Mouse (Mus musculus) skeletal muscle tissue, adult 2 months (tissue): ENCODE measurements around the gene Rasgef1b.
"Not testable (repeated sequence)": the region's sequence is repeated elsewhere in the genome, so short reads cannot be mapped to it uniquely, and the experiment has no call there.

ENCODE experiments used
- DNase-seq: peaks from one replicate; pipeline ENCODE4 v3.0.0-alpha.2; 2012; ENCODE audit warnings: low read depth, low spot score

Gene Rasgef1b

DNA sequence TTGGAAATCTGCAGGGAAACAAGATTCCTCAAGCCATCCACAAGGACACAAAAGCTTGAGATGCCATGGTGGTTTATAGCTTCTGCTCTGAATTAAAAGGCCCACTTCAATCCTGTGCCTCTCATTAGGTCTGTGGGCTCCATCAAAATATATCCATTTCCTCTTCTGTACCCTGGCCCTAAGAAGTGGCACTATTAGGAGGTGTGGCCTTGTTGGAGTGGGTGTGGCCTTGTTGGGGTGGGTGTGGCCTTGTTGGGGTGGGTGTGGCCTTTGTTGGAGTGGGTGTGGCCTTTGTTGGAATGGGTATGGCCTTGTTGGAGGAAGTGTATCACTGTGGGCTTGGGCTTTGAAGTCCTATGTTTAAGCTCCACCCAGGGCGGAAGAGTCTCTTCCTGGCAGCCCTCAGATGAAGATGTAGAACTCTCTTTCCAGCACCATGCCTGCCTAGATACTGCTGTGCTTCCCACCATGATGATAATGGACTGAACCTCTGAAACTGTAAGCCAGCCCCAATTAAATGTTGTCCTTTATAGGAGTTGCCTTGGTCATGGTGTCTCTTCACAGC, 512.2 kb downstream of the Rasgef1b start:
- DNase-seq, result not testable (repeated sequence)

DNA sequence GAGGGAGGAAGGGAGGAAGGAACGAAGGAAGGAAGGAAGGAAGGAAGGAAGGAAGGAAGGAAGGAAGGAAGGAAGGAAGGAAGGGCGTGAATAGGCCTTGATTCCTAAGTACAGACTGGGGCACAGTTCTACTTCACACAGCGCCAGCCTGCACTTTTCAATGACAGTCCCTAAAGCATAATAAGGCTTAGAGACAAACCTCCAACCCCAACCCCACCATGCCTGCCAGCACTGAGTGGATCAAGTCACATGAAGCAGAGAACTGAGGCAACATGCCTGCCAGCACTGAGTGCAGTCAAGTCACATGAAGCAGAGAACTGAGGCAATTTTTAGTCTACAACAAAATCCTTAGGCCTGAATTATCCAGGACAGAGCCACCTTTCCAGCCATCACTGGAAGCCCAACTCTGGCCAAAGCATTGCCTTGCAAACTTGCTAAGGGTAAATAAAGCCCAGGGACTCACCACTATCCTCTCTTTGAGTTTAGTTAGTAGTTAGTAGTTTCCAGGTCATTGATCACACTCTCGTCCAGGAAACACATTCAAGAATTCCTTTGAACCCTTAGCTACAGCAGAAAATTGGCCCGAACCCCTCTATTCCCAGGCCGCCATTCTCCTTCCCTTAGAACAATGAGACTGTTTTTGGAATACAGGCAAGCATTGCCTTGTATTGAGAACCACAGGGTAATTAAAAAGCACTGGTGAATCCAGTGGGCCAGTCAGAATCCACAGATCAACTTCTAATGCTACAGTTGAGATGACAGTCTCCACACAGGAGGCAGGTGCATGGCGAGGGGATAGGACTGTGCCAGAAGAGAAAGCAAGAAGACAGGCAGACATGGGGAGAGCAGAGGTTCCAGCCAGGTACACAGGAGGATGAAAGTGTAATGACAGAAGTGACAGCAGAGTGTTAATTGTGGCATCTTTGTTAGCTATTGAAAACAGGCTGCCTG, 513.4 kb downstream of the Rasgef1b start:
- DNase-seq, result no peak

DNA sequence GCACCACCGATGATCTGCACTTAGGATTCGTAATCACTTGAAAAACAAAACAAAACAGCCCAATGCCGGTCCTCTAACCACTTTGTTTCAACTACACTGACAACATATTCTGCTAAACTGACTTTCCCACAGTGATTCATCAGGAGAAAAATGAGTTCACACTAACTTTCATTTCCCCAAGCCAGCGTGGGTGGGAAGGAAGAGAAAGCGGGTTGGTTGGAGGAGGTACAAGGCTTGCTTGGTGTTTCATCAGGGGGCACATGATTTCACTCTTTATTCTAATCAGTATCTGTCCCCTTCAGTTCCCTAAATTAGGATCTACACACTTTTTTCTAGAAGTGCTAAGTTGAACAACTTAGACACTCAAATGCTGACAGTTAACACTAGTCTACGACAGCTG, 514.5 kb downstream of the Rasgef1b start:
- no peak for DNase-seq

DNA sequence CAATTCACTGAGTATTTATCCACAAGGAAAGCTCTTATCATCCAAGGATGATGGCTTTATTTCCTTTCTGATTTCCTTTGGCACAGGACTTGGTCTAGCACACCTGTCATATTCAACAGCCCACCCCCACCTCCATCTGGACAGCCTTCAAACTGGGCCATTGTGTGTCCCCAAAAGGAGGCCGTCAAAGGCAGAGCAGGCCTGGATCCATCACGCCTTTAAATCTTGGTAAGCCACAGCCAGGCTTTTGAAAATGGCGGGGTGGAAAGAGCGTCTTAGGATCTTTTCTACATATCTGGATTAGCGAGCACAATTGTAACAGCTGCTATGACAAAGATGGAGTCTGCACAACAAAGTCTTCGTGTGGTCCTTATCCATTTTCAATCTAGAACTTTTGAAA, 515.7 kb downstream of the Rasgef1b start:
- no peak for DNase-seq

DNA sequence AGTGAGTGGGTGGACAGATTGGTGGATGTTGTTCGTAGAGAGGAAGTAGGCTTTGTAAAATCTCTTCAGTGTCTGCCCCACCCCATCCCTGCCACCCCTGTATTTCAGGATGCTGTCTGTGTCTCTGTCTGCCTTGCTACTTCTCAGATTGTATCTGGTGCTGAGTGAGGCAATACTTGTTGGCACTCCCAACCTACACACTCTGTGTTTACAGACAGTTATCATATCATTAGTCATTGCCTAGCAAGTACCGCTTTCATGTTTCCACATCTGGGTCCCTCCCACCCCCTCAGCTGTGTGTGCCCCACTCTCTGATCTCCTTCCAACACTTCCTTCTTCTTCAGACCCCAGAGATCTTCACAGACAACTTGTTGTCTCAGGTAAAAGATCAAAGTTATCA, 525.4 kb downstream of the Rasgef1b start:
- no peak for DNase-seq

DNA sequence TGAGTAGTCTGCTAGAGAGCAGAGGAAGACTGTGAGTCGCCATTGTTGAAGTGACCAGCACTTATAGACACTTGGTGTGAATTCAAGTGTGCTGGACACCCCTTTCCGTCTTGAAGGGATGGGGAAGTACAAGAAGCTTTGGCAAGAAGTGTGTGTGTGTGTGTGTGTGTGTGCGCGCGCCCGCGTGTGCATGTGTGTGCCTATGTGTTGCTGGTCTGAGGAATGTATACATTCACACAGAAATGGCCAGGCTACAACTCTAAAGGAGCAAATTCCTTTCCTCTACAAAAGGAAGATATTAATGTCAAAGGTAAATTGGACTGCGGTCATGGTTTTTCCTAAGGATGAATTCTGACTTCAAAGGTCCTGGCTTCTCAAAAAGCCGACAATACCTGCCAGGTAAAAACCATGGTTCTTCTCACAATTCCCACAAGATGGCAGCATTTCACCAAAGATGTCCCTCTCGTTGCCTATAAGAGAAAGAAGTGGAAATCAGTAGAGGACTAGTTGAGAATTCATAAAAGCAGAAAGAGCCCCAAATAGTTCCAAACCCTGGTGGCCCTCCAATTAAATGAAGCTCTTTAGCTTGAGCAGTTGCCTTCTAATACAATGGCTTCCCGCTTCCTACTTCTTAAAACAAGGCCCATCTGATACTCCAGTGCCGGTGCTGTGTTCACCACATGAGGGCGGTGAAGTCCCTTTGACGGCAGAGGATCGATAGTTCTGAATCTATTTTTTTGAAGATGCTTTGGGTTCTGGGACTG, 526.6 kb downstream of the Rasgef1b start:
- DNase-seq, result no peak

DNA sequence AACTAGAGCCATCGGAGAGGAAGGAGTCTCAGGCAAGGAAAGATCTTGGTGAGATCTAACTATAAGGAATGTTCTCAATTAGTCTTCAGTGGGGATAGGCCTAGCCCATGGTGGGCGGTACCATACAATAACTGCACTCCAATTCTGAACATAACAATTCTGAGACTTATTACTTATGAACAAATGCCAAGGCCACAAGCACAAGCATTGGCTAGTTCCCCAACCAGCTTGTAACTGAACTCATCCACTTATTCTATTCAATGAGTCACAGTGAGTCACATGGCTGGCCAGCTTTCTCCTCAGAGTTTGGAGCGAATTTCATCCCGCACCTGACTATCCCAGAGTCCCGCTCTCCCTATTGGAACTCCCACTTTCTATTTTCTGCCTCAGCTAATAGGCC, 533.4 kb downstream of the Rasgef1b start:
- DNase-seq, result no peak

DNA sequence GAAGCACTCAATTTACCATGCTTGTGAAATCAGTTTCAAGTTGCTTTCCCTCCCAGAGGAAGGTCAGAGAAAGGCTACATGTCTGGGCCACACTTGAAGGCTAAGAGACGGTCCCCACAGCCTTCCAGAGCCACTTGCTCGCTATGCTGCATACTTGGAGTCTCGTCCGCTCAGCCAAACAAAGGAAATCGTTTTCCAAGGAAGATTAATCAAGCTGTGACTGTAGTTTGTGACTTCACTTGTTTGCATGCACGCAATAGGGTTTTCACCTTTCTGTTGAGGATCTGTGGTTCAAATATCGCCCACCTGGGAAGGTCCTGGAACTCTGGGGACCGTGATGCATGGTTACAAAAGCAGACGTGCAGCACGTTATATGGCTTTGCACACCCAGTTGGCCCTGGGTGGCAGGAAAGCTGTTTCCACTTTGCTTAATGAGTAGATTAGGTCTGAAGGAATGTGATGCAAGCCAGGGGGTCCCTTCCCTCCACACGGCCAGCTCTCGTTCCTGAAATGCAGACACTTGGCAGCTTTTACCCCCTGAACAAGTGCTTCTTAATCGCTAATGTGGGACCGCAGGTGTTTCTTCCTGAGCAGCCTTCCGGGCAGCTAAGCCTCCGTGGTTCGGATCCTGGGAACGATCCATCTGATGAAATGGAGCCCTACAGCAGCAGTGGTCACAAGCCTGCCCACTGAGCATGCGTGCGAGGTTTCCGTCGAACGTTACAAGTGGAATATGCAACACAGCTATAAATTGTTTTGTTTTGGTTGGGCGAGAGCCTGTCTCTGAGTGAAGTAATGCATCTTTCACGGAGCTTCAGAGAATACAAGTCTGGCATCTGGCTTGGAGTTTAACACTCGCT, 537.7 kb downstream of the Rasgef1b start:
- DNase-seq, result no peak

DNA sequence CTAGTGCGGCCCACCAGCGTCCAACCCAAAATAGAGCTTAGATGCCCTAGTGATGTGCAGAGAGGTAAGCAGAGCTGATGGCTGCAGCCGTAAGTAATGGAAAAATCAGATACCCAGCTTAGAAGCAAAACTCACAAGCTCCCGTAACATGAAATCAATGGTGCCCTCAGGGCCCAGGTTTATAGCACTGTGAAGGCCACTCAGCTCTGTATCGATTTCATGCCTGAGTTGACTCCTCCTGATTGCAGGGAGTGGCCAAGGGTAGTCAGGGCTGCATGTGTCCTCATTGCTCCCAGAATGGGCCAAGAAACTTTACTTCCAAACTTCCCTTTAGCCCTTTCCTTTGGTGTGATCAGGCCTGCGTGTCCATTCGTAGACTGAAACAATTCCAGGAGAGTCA, 545.2 kb downstream of the Rasgef1b start:
- DNase-seq, result no peak

DNA sequence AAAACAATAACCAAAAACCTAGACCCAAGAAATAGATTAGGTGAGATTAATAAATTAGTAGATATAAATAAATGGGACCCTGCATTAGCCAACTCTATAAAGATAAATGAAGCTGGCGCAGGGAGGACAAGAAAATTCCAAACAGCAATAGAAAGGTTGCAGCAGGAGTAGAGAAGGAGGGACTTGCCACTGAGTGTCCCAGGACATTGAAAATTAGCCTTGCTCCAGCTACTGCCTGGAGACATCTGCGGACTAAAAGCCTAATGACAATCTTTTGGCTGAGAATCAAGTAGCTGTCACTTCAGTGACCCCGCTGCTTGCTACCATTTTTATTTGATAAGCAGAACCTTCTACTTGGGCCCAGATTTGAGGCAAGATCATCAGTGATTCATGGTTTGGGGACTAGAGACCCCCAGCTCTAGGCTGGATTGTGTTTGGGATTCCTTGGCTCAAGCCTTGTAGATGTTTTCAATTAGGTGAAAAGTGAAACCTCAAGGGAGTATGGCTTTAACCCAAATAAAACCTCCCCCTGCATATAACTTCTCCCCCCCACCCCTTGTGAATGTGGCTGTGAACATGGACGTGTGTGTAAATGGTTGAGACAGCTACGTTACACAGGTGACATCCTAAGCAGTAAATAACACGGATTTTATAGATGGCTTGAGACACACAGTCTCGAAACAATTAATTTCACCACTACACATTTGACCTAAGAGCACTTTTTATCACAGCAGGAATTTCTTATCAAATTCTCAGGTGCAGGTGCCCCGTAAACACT, 554.1 kb downstream of the Rasgef1b start:
- no peak for DNase-seq

DNA sequence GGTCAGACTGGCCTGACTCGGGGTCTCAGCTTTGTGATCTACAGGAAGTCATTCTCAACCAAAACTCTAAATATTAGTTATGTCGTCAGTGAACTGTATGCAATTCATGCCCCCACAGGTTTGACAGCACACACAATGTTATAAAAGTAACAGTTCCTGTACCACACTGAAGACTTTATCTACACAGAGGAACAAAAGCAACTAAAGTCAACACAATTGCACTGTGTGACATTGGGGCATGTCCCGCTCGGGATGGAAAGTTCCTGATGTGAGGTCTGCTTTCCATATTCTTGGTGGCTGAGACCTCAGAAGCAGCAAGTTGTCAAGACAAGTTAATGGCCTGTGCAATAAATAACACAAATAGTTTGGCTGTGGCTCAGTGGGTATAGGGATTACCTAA, 559.0 kb downstream of the Rasgef1b start:
- DNase-seq, result no peak

DNA sequence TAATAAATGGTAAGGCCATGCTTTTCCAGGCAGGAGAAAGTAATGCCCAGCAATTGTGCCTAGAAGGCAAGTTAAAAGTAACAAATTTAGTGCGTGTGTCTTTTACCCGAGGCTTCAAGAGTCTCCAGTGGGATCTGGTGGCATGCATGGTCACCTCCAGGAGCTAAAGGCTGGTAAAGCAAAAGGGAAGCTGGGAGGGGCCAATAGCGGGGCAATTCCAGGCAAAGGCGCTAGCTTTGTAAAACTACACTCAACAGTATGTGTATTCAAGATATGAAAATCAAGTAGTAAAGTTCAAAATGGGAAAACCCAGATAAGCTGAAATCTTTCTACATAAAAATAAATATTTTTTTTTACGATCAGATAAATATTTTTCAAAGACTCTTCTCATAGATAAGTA, 561.1 kb downstream of the Rasgef1b start:
- no peak for DNase-seq
